ENCODE assay signal across 8 mouse cellular contexts in genomic region chr8:84513765-84514164, GRCm38 (mm10).
DNase-seq lines count a peak whose midpoint lies in the region; ATAC-seq lines count a peak whose summit lies in the region.

No protein-coding gene starts in this region.

- peak; percentile 55; the same call in 1 of the 2 replicates for ATAC-seq in frontal cortex, adult (ENCODE audit: low TSS enrichment)
- ATAC-seq in erythroid progenitor cell, adult 5-6 weeks (replicated peaks; ENCODE audit: low FRiP score, poor library complexity, severe bottlenecking): no peak
- no peak for ATAC-seq in activated CD4-positive, CD25-positive, alpha-beta regulatory T cell, adult 4 months

- no peak for DNase-seq in frontal cortex, postnatal 14 days (ENCODE audit: low spot score in 2 of 2)
- DNase-seq in right cerebral cortex, postnatal 4 days: peak; percentile 47
- DNase-seq in right cerebral cortex, postnatal 36 days (ENCODE audit: low spot score in 2 of 2): no peak
- DNase-seq in cerebellum, adult 11 months: peak; percentile 55
- DNase-seq in kidney, postnatal 14 days: peak; percentile 10

Comparison
In these comparisons a context has a peak if more than half of its experiments do, and no peak if none do; other contexts are left out.
1. DNase-seq: peak in right cerebral cortex, postnatal 4 days (single experiment), cerebellum, adult 11 months (single experiment) and kidney, postnatal 14 days (single experiment); none in frontal cortex, postnatal 14 days (0 of 2) and right cerebral cortex, postnatal 36 days (0 of 2).